Mouse (Mus musculus): ENCODE measurements around the gene Trmt44. TPM values are rescaled to one million over a fixed set of nuclear protein-coding genes. Genes with fewer than 3 reads are reported as not detected.
A peak's percentile ranks its signal among the peaks of the same experiment; 100 is the strongest.
"Not testable (repeated sequence)": the region's sequence is repeated elsewhere in the genome, so short reads cannot be mapped to it uniquely, and the experiment has no call there.

Trmt44 gene
- polyA plus RNA-seq, 1 experiment, result 6.7 TPM

DNA sequence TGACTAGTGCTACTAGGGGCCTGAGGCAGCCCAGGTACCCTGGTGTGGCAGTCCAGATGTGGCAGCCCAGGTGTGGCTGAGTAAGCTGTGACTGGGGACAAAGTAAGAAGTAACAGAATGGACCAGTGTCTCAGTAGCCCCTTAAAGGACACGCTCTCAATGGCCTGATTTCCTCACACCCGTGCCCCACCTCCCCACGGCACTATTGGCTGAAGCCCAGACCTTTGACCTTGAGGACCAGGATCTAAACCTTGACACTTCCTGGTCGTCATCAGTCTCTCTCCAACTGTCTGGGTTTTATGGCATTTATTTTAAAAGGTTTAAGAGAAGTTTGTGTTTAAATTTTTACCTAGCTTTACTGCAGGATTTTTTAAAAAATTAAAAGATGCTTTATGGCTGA is 18.0 kb upstream of the Trmt44 start:
- Histone ChIP-seq H3K4me1 (ENCODE audit: control insufficient read depth, insufficient read depth, low read length) (no peaks in the 10 kb centered on the region), H3K4me3 (ENCODE audit: insufficient read depth, low read length) (no peak overlapping the region), H3K27ac (ENCODE audit: insufficient read depth, low read length) (no peak overlapping the region)
- TF ChIP-seq CTCF (IDR thresholded peaks at IDR 0.05; ENCODE audit: extremely low read depth, insufficient read depth, low read length) (no peak), POLR2A (IDR thresholded peaks at IDR 0.05; ENCODE audit: extremely low read depth, insufficient read depth, low read length) (no peak)

- TF ChIP-seq POLR2A (IDR thresholded peaks at IDR 0.05; ENCODE audit: extremely low read depth, insufficient read depth, low read length), result no peak
- TF ChIP-seq CTCF (IDR thresholded peaks at IDR 0.05; ENCODE audit: extremely low read depth, insufficient read depth, low read length), result peak; percentile 23; the same call in 1 of the 2 replicates
- H3K4me1 ChIP-seq (ENCODE audit: control insufficient read depth, insufficient read depth, low read length), result no peaks in the 10 kb centered on the region
- H3K4me3 ChIP-seq (ENCODE audit: insufficient read depth, low read length), result no peak overlapping the region
- no peak overlapping the region for H3K27ac ChIP-seq (ENCODE audit: insufficient read depth, low read length)
These were observed 17.3 kb upstream of the Trmt44 start for GRCm38 (mm10) chr5:35592081-35592736.

GRCm38 (mm10) chr5:35591497-35591896 is 16.6 kb upstream of the Trmt44 start:
- no peak overlapping the region for H3K4me3 ChIP-seq (ENCODE audit: insufficient read depth, low read length)
- H3K4me1 ChIP-seq (ENCODE audit: control insufficient read depth, insufficient read depth, low read length), result no peaks in the 10 kb centered on the region
- H3K27ac ChIP-seq (ENCODE audit: insufficient read depth, low read length), result no peak overlapping the region
- TF ChIP-seq CTCF (IDR thresholded peaks at IDR 0.05; ENCODE audit: extremely low read depth, insufficient read depth, low read length) (no peak), POLR2A (IDR thresholded peaks at IDR 0.05; ENCODE audit: extremely low read depth, insufficient read depth, low read length) (no peak)

DNA sequence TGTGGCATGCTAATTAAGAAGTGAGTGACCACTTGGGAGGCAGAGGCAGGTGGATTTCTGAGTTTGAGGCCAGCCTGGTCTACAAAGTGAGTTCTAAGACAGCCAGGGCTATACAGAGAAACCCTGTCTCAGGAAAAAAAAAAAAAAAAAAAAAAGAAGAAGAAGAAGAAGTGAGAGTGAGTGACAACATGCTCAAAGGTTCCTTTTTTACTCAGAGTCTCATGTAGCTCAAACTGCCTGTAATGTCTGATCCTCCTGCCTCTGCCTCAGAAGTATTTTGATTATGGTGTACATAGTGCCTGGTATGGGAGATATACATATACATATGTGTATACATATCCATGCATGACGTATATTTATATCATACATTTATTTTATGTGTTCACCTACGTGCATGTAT is 9.4 kb upstream of the Trmt44 start:
- H3K4me3 ChIP-seq (ENCODE audit: insufficient read depth, low read length); H3K4me1 ChIP-seq (ENCODE audit: control insufficient read depth, insufficient read depth, low read length); H3K27ac ChIP-seq (ENCODE audit: insufficient read depth, low read length): not testable (repeated sequence)

DNA sequence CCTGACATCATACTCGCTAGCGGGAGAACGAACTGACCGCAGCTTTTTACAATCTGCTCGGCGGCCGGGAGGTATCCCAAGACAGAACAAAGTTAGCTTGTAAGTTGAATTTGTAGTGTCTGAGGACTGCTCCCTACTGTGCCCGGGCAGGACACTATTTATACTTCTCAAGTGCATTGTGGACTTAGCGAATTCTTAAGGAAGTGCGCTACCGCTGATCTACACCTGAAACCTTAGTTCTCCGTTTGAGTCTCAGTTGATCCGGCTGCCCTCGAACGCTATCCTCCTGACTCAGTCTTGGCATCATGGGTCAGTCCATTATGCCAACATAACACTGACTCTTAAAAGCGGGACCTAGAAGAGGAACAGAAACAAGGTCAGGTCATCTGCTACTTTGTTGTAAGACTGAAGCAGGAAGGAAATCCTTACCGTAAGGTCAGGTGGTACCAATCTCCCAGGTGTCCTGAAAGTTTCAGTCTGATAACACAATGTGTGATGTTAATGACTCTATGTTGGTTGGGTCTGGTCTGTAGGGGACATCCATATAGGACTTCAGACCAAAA is 8.4 kb upstream of the Trmt44 start:
- TF ChIP-seq POLR2A (IDR thresholded peaks at IDR 0.05; ENCODE audit: extremely low read depth, insufficient read depth, low read length) (no peak), CTCF (IDR thresholded peaks at IDR 0.05; ENCODE audit: extremely low read depth, insufficient read depth, low read length) (no peak)
- Histone ChIP-seq H3K4me1 (ENCODE audit: control insufficient read depth, insufficient read depth, low read length) (peaks cover 7% of the 10 kb centered on the region; the same call in 1 of the 2 replicates), H3K4me3 (ENCODE audit: insufficient read depth, low read length) (peak overlapping the region; percentile 79), H3K27ac (ENCODE audit: insufficient read depth, low read length) (no peak overlapping the region)

- TF ChIP-seq CTCF (IDR thresholded peaks at IDR 0.05; ENCODE audit: extremely low read depth, insufficient read depth, low read length) (no peak), POLR2A (IDR thresholded peaks at IDR 0.05; ENCODE audit: extremely low read depth, insufficient read depth, low read length) (peak; percentile 72)
- H3K27ac ChIP-seq (ENCODE audit: insufficient read depth, low read length), result no peak within 1 kb of the TSS
- peak within 1 kb of the TSS; percentile 79 for H3K4me3 ChIP-seq (ENCODE audit: insufficient read depth, low read length)
- H3K4me1 ChIP-seq (ENCODE audit: control insufficient read depth, insufficient read depth, low read length), result peaks cover 7% of the 10 kb centered on the region; the same call in 1 of the 2 replicates
These were observed 7.8 kb upstream of the Trmt44 start, which contains the start of gene Acox3 for GRCm38 (mm10) chr5:35582445-35583220. TSS of gene Acox3 (plus strand) at chr5:35583040.

DNA sequence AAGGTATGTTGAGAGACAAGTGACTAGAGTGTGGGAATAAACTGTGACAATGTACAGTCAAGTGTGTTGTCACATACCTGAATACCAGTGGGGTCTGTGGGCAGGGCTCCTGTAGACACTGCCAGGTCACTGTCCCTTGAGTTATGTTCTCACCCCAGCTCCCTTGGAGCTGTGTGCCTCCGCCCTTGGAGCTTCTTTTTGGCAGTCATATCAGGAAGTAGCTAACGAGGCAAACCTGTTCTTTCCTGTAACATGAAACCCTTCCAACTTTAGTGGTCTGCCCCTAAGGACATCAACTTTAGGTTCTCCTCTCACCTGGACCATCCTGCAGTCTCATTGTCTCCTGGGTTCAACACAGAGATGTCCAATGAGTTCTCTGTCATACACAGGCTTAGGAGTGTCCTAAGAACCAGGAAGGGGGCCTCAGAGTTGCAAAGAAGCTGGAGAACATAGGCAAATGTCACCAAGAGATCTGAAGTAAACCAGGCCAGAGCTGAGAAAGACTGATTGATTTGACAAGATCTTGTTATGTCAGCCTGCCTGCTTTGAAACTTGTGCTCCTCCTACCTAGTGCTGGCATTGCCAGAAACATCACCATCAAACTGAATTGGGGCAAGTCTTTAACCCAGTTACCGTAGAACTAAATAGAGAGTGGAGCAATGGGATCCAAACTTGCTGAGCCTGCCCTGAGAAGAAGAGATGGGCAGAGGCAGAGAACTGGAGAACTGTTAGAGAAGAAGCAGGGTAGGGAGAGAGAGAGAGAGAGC is 5.5 kb upstream of the Trmt44 start:
- H3K4me3 ChIP-seq (ENCODE audit: insufficient read depth, low read length), result no peak overlapping the region
- H3K27ac ChIP-seq (ENCODE audit: insufficient read depth, low read length), result no peak overlapping the region
- peaks cover 7% of the 10 kb centered on the region; the same call in 1 of the 2 replicates for H3K4me1 ChIP-seq (ENCODE audit: control insufficient read depth, insufficient read depth, low read length)
- TF ChIP-seq POLR2A (IDR thresholded peaks at IDR 0.05; ENCODE audit: extremely low read depth, insufficient read depth, low read length) (no peak), CTCF (IDR thresholded peaks at IDR 0.05; ENCODE audit: extremely low read depth, insufficient read depth, low read length) (no peak)

- Histone ChIP-seq H3K4me3 (ENCODE audit: insufficient read depth, low read length) (no peak overlapping the region), H3K27ac (ENCODE audit: insufficient read depth, low read length) (no peak overlapping the region), H3K4me1 (ENCODE audit: control insufficient read depth, insufficient read depth, low read length) (peaks cover 7% of the 10 kb centered on the region; the same call in 1 of the 2 replicates)
- no peak for TF ChIP-seq CTCF (IDR thresholded peaks at IDR 0.05; ENCODE audit: extremely low read depth, insufficient read depth, low read length)
- no peak for TF ChIP-seq POLR2A (IDR thresholded peaks at IDR 0.05; ENCODE audit: extremely low read depth, insufficient read depth, low read length)
These were observed 4.5 kb upstream of the Trmt44 start for GRCm38 (mm10) chr5:35579247-35579893.

GRCm38 (mm10) chr5:35578411-35578810 is 3.5 kb upstream of the Trmt44 start:
- Histone ChIP-seq H3K27ac (ENCODE audit: insufficient read depth, low read length) (no peak overlapping the region), H3K4me3 (ENCODE audit: insufficient read depth, low read length) (no peak overlapping the region), H3K4me1 (ENCODE audit: control insufficient read depth, insufficient read depth, low read length) (peaks cover 8% of the 10 kb centered on the region)
- TF ChIP-seq POLR2A (IDR thresholded peaks at IDR 0.05; ENCODE audit: extremely low read depth, insufficient read depth, low read length) (no peak), CTCF (IDR thresholded peaks at IDR 0.05; ENCODE audit: extremely low read depth, insufficient read depth, low read length) (no peak)
